Mouse (Mus musculus) MEL (cell line): ENCODE data around the gene Zfp933.
"Not testable (repeated sequence)": the region's sequence is repeated elsewhere in the genome, so short reads cannot be mapped to it uniquely, and the experiment has no call there.

ENCODE experiments used
- CTCF ChIP-seq, 3 experiments: IDR thresholded peaks in 2 of 3; conservative IDR thresholded peaks in 1 of 3; 2 replicates each; pipeline ENCODE4 v1.5.1; 2011 to 2012; ENCODE audit warnings: low read length in 3 of 3, low read depth in 2 of 3, mild to moderate bottlenecking in 2 of 3, improper control_type of control experiment in 1 of 3, inconsistent platforms in 1 of 3, mixed read lengths in 1 of 3, moderate library complexity in 1 of 3; ENCODE audit not compliant: control insufficient read depth in 1 of 3, insufficient read depth in 1 of 3, poor library complexity in 1 of 3, severe bottlenecking in 1 of 3
- EP300 ChIP-seq, 2 experiments: IDR thresholded peaks; 2 replicates each; pipeline ENCODE4 v1.6.1; 2011; ENCODE audit warnings: improper control_type of control experiment in 2 of 2, low read length in 2 of 2, low read depth in 1 of 2, mild to moderate bottlenecking in 1 of 2

- not testable (repeated sequence) for TF ChIP-seq CTCF (IDR thresholded peaks at IDR 0.05 in 2 of 3, conservative IDR thresholded peaks at IDR 0.05 in 1 of 3; ENCODE audit: control insufficient read depth in 1 of 3, insufficient read depth in 1 of 3, low read depth in 2 of 3, low read length in 3 of 3, poor library complexity in 1 of 3, severe bottlenecking in 1 of 3); EP300 (IDR thresholded peaks at IDR 0.05; ENCODE audit: low read depth in 1 of 2, low read length in 2 of 2)
Observed at GRCm38 (mm10) chr4:147795308-147795707, 52.9 kb downstream of the Zfp933 start.
